Mouse (Mus musculus) embryonic facial prominence, embryonic 11.5 days (tissue): ENCODE results near the gene Bmp8a. TPM values are rescaled to one million over a fixed set of nuclear protein-coding genes. Genes with fewer than 3 reads are reported as not detected.
"Not testable (repeated sequence)": the region's sequence is repeated elsewhere in the genome, so short reads cannot be mapped to it uniquely, and the experiment has no call there.

Source experiments
- ATAC-seq: fragments of 200-750 bp; cut with Nextera tagmentation; replicated peaks from 2 replicates; pipeline ENCODE4 v1.8.0; 2017; ENCODE audit warnings: low read depth; ENCODE audit not compliant: insufficient number of reproducible peaks, low FRiP score, low TSS enrichment
- DNase-seq: peaks from one replicate; pipeline ENCODE4 v3.0.0-alpha.2; 2015; ENCODE audit warnings: low spot score
- H3K27ac ChIP-seq: fragments of 300-500 bp; sonication (generic); replicated peaks from 2 replicates; pipeline ENCODE4 v1.5.1; 2014; ENCODE audit warnings: mild to moderate bottlenecking, low read depth, low read length, control low read depth
- H3K27me3 ChIP-seq: fragments of 300-500 bp; sonication (generic); 2 replicates; pipeline ENCODE4 v1.6.1; 2014; ENCODE audit warnings: mild to moderate bottlenecking, low read length, moderate library complexity, mixed read lengths; ENCODE audit not compliant: control insufficient read depth, insufficient read depth
- H3K36me3 ChIP-seq: fragments of 300-500 bp; sonication (generic); replicated peaks from 2 replicates; pipeline ENCODE4 v1.6.1; 2014; ENCODE audit warnings: low read depth, mild to moderate bottlenecking, low read length, moderate library complexity, mixed read lengths; ENCODE audit not compliant: control insufficient read depth, insufficient read depth
- H3K4me1 ChIP-seq: fragments of 300-500 bp; sonication (generic); 2 replicates; pipeline ENCODE4 v1.6.1; 2014; ENCODE audit warnings: low read length, mixed read lengths; ENCODE audit not compliant: control insufficient read depth, insufficient read depth
- H3K4me2 ChIP-seq: fragments of 300-500 bp; sonication (generic); 2 replicates; pipeline ENCODE4 v1.6.1; 2014; ENCODE audit warnings: low read depth, mild to moderate bottlenecking, control low read depth, low read length, moderate library complexity
- H3K4me3 ChIP-seq: fragments of 300-500 bp; sonication (generic); 2 replicates; pipeline ENCODE4 v1.5.1; 2014; ENCODE audit warnings: low read depth, low read length, control low read depth
- H3K9ac ChIP-seq: fragments of 300-500 bp; sonication (generic); replicated peaks from 2 replicates; pipeline ENCODE4 v1.6.1; 2014; ENCODE audit warnings: mild to moderate bottlenecking, control low read depth, low read length
- H3K9me3 ChIP-seq: fragments of 300-500 bp; sonication (generic); replicated peaks from 2 replicates; pipeline ENCODE4 v1.6.1; 2016; ENCODE audit warnings: mild to moderate bottlenecking, low read length, inconsistent platforms, mixed read lengths; ENCODE audit not compliant: control insufficient read depth
- WGBS: fragments of 180-500 bp; shearing (Covaris S2); extraction: QIAGEN DNeasy Blood & Tissue Kit; methylation state at CpG from one replicate; pipeline ENCODE4 v1.1.7; 2014; 5-methylcytosine and 5-hydroxymethylcytosine counted together
- polyA plus RNA-seq: library from polyadenylated mRNA; unstranded; fragments of >200 nt; fragmentation: Nextera tagmentation; extraction: Ambion mirVana; gene quantifications from 2 replicates; pipeline ENCODE4 v1.2.1, GENCODE M21; 2014

The Bmp8a gene
- polyA plus RNA-seq, 1 experiment from 2014 or later: 0.24 TPM

DNA sequence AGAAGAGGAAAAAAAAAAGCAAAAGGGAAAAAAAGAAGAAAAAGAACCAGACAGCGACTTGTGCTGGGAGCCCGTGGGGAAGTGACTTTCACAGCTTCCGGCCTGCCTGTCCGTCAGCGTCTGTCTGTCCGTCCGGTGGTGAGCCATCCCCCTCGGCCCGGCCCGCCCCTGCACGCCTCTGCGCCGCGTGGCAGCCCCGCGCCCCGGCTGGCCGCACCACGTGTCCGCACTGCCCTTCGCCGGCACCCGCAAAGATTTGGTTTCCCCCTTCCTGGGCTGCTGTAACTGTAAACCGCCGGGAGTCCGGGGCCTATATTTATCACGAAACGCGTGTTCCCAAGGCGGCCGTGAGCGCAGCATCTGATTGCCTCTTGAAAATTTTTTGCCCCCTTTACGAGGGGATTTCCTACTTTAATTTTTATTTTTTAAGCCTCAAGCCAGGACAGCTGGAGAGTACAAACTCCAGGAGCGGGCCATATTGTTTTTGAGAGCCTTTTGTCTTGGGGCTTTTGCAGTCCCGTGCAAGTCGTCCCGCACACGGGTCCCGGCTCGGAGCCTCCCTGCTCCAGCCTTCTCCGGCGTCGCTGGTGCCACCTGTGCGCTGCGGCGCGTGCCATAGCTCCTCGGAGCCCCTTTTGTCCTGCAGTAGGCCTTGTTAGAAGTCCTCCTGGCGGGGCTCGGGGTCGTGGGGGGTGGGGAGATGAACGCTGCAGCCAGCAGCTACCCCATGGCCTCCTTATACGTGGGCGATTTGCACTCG lies 60.0 kb downstream of the Bmp8a start:
- not testable (repeated sequence) for H3K4me1 ChIP-seq, H3K27ac ChIP-seq, H3K9me3 ChIP-seq, H3K36me3 ChIP-seq, H3K27me3 ChIP-seq
- ATAC-seq (peak; percentile 45; the same call in 1 of the 2 replicates), DNase-seq (peak; percentile 18)
- WGBS: under 1% methylated on average over 37 of the region's 55 CpGs
- Histone ChIP-seq H3K4me2 (peak overlapping the region; percentile 86), H3K4me3 (peak overlapping the region; percentile 48), H3K9ac (peak overlapping the region; percentile 60)

DNA sequence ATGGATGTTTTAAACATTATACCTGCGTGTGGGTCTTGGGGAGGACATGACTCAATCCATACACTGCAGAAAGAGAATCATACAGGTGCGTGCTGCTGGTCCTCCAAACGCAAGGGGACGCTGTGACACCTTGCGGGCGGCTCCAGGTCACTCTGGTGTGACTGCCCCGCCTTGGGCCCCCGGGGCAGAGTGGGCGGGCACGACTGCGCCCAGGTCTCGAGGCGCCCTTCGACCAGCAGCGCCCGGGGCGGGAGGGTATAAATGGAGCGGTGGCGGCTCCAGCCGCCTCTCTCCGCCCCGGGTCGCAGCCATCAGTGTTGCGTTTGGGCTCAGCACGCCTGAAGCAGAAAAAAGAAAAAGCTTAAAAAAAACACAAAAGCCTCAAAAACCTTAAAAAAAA lies 60.6 kb downstream of the Bmp8a start:
- ATAC-seq (peak; percentile 93), DNase-seq (peak; percentile 94)
- Histone ChIP-seq H3K4me2 (peak overlapping the region; percentile 37), H3K27ac (no peak overlapping the region), H3K9ac (peak overlapping the region; percentile 60), H3K36me3 (no peaks in the 10 kb centered on the region), H3K27me3 (no peaks in the 10 kb centered on the region), H3K4me1 (peaks cover 7% of the 10 kb centered on the region), H3K4me3 (peak overlapping the region; percentile 48), H3K9me3 (no peaks in the 10 kb centered on the region)
- WGBS: 1% methylated on average over 25 of the region's 25 CpGs

DNA sequence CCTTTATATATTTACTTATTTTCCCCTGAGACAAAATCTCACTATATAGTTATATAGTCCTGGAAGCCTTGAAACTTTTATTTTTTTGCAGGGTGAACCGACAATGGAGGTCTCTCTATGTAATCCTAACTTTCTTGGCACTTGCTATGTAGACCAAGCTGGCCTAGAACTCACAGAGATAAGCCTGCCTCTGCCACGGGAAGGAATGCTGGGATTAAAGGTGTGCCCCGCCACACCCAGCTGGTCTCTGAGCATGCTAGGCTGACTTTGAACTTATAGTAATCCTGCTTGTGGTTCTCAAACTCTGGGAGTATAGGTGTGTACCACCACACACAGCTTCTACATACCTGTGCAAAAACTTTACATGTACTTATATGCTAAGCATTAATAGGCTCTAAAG lies 62.9 kb downstream of the Bmp8a start:
- WGBS: 67% methylated on average over 3 of the region's 3 CpGs
- Histone ChIP-seq H3K27ac (no peak overlapping the region), H3K4me3 (no peak overlapping the region), H3K4me1 (peaks cover 7% of the 10 kb centered on the region), H3K4me2 (no peak overlapping the region), H3K9me3 (no peaks in the 10 kb centered on the region), H3K9ac (no peak overlapping the region), H3K27me3 (no peaks in the 10 kb centered on the region), H3K36me3 (no peaks in the 10 kb centered on the region)
- no peak for ATAC-seq
- DNase-seq: no peak

DNA sequence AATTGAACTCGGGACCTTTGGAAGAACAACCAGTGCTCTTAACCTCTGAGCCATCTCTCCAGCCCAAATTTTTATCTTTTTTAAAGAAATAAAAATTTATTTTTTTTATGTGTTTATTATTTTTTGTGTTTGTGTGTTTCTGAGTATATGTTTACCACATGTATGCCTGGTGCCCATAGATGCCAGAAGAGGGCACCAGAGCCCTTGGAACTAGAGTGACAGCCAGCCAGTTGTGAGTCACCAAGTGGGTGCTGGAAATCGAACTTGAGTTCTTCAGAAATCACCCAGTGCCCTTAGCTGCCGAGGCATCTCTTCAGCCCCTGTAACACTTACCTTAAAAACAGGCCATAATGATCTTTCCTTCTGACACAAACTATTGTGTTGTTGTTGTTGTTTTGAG lies 72.0 kb downstream of the Bmp8a start:
- H3K9me3 ChIP-seq: no peaks in the 10 kb centered on the region
- H3K4me3 ChIP-seq: no peak overlapping the region
- 83% methylated on average over 3 of the region's 3 CpGs for WGBS
- DNase-seq (no peak), ATAC-seq (no peak)
- H3K27me3 ChIP-seq: no peaks in the 10 kb centered on the region
- H3K27ac ChIP-seq: no peak overlapping the region
- no peaks in the 10 kb centered on the region for H3K36me3 ChIP-seq
- H3K9ac ChIP-seq: no peak overlapping the region
- H3K4me2 ChIP-seq: no peak overlapping the region
- no peaks in the 10 kb centered on the region for H3K4me1 ChIP-seq

Other genes with a start within 250 kb of the Bmp8a start
- 0.31 and 0.84 TPM in 2 replicates for gene Bmp8b, start 238.1 kb downstream of the Bmp8a start, polyA plus RNA-seq
- 0.20 TPM in 1 of 2 replicates, not detected in the other for gene Oxct2b, start 227.0 kb downstream of the Bmp8a start, polyA plus RNA-seq
- gene Ppie, start 203.3 kb downstream of the Bmp8a start, polyA plus RNA-seq: 129 TPM in 2 replicates
- gene Hpcal4, start 160.0 kb downstream of the Bmp8a start, polyA plus RNA-seq: 0.84 and 1.6 TPM in 2 replicates
- not detected in 2 replicates for gene Nt5c1a, start 141.7 kb downstream of the Bmp8a start, polyA plus RNA-seq
- gene Heyl, start 109.7 kb downstream of the Bmp8a start, polyA plus RNA-seq: 8.0 and 8.1 TPM in 2 replicates
- gene Pabpc4, start 80.9 kb downstream of the Bmp8a start, polyA plus RNA-seq: 43.0 and 44.0 TPM in 2 replicates
- not detected in 2 replicates for gene Oxct2a, start 19.6 kb downstream of the Bmp8a start, polyA plus RNA-seq